Mouse (Mus musculus) kidney, adult 9 months (tissue): ENCODE data around the gene Sf3b5.
A peak's percentile ranks its signal among the peaks of the same experiment; 100 is the strongest.
"Not testable (repeated sequence)": the region's sequence is repeated elsewhere in the genome, so short reads cannot be mapped to it uniquely, and the experiment has no call there.

Experiments
- DNase-seq: peaks from one replicate; pipeline ENCODE4 v3.0.0; 2022

The Sf3b5 gene

GRCm38 (mm10) chr10:13007876-13008736 is 3.0 kb downstream of the Sf3b5 start:
- peak; percentile 98 for DNase-seq

GRCm38 (mm10) chr10:13008737-13009121 is 3.6 kb downstream of the Sf3b5 start:
- no peak for DNase-seq

GRCm38 (mm10) chr10:13014026-13014425 is 8.9 kb downstream of the Sf3b5 start:
- no peak for DNase-seq

GRCm38 (mm10) chr10:13016573-13016972 is 11.4 kb downstream of the Sf3b5 start:
- DNase-seq, result peak; percentile 83

GRCm38 (mm10) chr10:13018510-13018909 is 13.4 kb downstream of the Sf3b5 start:
- DNase-seq, result no peak

- DNase-seq, result no peak
Measured at GRCm38 (mm10) chr10:13019026-13019425, 13.9 kb downstream of the Sf3b5 start.

GRCm38 (mm10) chr10:13022103-13022502 is 17.0 kb downstream of the Sf3b5 start:
- no peak for DNase-seq

- not testable (repeated sequence) for DNase-seq
Measured at GRCm38 (mm10) chr10:13023985-13024384, 18.8 kb downstream of the Sf3b5 start.

- no peak for DNase-seq
Measured at GRCm38 (mm10) chr10:13027702-13028101, 22.6 kb downstream of the Sf3b5 start.

GRCm38 (mm10) chr10:13028215-13028614 is 23.1 kb downstream of the Sf3b5 start:
- DNase-seq, result no peak

GRCm38 (mm10) chr10:13029416-13029815 is 24.3 kb downstream of the Sf3b5 start:
- DNase-seq, result no peak

GRCm38 (mm10) chr10:13035270-13035669 is 30.1 kb downstream of the Sf3b5 start:
- DNase-seq, result no peak

GRCm38 (mm10) chr10:13039637-13040174 is 34.6 kb downstream of the Sf3b5 start:
- DNase-seq, result no peak

- DNase-seq, result no peak
Measured at GRCm38 (mm10) chr10:13044659-13045058, 39.5 kb downstream of the Sf3b5 start.

GRCm38 (mm10) chr10:13047816-13048215 is 42.7 kb downstream of the Sf3b5 start:
- no peak for DNase-seq

- DNase-seq, result no peak
Measured at GRCm38 (mm10) chr10:13056863-13057381, 51.8 kb downstream of the Sf3b5 start.
